Mouse (Mus musculus) cerebellum, adult 18-20 months (tissue): ENCODE results near the gene Itgb6.

Source experiments
- DNase-seq, 2 experiments: peaks; one replicate each; pipeline ENCODE4 v3.0.0; 2021

Gene Itgb6

GRCm38 (mm10) chr2:60722514-60722913 is at the start of gene Itgb6:
Itgb6 (minus strand) TSS chr2:60722643.
- DNase-seq: no peak

- DNase-seq: no peak
Observed at GRCm38 (mm10) chr2:60766420-60766819, 44.0 kb upstream of the Itgb6 start.

GRCm38 (mm10) chr2:60756218-60756617 is 33.8 kb upstream of the Itgb6 start:
- DNase-seq: no peak

- DNase-seq: no peak
Observed at GRCm38 (mm10) chr2:60755101-60755500, 32.7 kb upstream of the Itgb6 start.

- DNase-seq: no peak
Observed at GRCm38 (mm10) chr2:60751274-60751673, 28.8 kb upstream of the Itgb6 start.

- DNase-seq: no peak
Observed at GRCm38 (mm10) chr2:60750591-60750990, 28.1 kb upstream of the Itgb6 start.

- no peak for DNase-seq
Observed at GRCm38 (mm10) chr2:60748585-60748984, 26.1 kb upstream of the Itgb6 start.

GRCm38 (mm10) chr2:60747590-60747989 is 25.1 kb upstream of the Itgb6 start:
- DNase-seq: no peak

- DNase-seq: no peak
Observed at GRCm38 (mm10) chr2:60744674-60745073, 22.2 kb upstream of the Itgb6 start.

GRCm38 (mm10) chr2:60739389-60740137 is 17.1 kb upstream of the Itgb6 start:
- no peak for DNase-seq

GRCm38 (mm10) chr2:60730929-60731328 is 8.5 kb upstream of the Itgb6 start:
- no peak for DNase-seq

- DNase-seq: no peak
Observed at GRCm38 (mm10) chr2:60730024-60730423, 7.6 kb upstream of the Itgb6 start.

- no peak for DNase-seq
Observed at GRCm38 (mm10) chr2:60728902-60729585, 6.6 kb upstream of the Itgb6 start.

- DNase-seq: no peak
Observed at GRCm38 (mm10) chr2:60724660-60725059, 2.2 kb upstream of the Itgb6 start.

- no peak for DNase-seq
Observed at GRCm38 (mm10) chr2:60722967-60723366, 524 bp upstream of the Itgb6 start.

- peak in 1 of 2 experiments; percentile 18 for DNase-seq
Observed at GRCm38 (mm10) chr2:60720906-60721305, 1.5 kb downstream of the Itgb6 start.

- DNase-seq: peak in 1 of 2 experiments; percentile 13
Observed at GRCm38 (mm10) chr2:60720205-60720604, 2.2 kb downstream of the Itgb6 start.

- no peak for DNase-seq
Observed at GRCm38 (mm10) chr2:60717348-60717747, 5.1 kb downstream of the Itgb6 start.

GRCm38 (mm10) chr2:60716549-60716948 is 5.9 kb downstream of the Itgb6 start:
- DNase-seq: no peak

- no peak for DNase-seq
Observed at GRCm38 (mm10) chr2:60715771-60716170, 6.7 kb downstream of the Itgb6 start.

GRCm38 (mm10) chr2:60714971-60715502 is 7.4 kb downstream of the Itgb6 start:
- no peak for DNase-seq

- no peak for DNase-seq
Observed at GRCm38 (mm10) chr2:60714475-60714874, 8.0 kb downstream of the Itgb6 start.

GRCm38 (mm10) chr2:60713857-60714256 is 8.6 kb downstream of the Itgb6 start:
- DNase-seq: no peak

- DNase-seq: no peak
Observed at GRCm38 (mm10) chr2:60712891-60713290, 9.6 kb downstream of the Itgb6 start.
